Mouse (Mus musculus) megakaryocyte progenitor cell, adult 5-6 weeks (primary cell): ENCODE data around the gene Nfya. TPM values are rescaled to one million over a fixed set of nuclear protein-coding genes. Genes with fewer than 3 reads are reported as not detected.

ENCODE experiments used
- ATAC-seq: replicated peaks from 2 replicates; pipeline ENCODE4 v1.8.0; 2016; ENCODE audit warnings: mild to moderate bottlenecking, moderate TSS enrichment, inconsistent platforms; ENCODE audit not compliant: poor library complexity
- total RNA-seq, 2 experiments: library from RNA; stranded (forward) in 1 of 2; stranded (reverse) in 1 of 2; fragments of 157-497, 149-512 nt in 1 of 2; fragments of 200-1000 nt in 1 of 2; gene quantifications; 2 replicates each; pipeline versions ENCODE4 v1.2.3 to v1.2.4; 2015 to 2017

The Nfya gene
- total RNA-seq, 2 experiments from 2014 or later, result 34.4 to 105 TPM

GRCm38 (mm10) chr17:48431054-48431453, 21.3 kb upstream of the Nfya start:
- ATAC-seq, result no peak

GRCm38 (mm10) chr17:48430394-48430793, 20.7 kb upstream of the Nfya start:
- no peak for ATAC-seq

GRCm38 (mm10) chr17:48427852-48428530, 18.3 kb upstream of the Nfya start:
- ATAC-seq, result peak; percentile 35

DNA sequence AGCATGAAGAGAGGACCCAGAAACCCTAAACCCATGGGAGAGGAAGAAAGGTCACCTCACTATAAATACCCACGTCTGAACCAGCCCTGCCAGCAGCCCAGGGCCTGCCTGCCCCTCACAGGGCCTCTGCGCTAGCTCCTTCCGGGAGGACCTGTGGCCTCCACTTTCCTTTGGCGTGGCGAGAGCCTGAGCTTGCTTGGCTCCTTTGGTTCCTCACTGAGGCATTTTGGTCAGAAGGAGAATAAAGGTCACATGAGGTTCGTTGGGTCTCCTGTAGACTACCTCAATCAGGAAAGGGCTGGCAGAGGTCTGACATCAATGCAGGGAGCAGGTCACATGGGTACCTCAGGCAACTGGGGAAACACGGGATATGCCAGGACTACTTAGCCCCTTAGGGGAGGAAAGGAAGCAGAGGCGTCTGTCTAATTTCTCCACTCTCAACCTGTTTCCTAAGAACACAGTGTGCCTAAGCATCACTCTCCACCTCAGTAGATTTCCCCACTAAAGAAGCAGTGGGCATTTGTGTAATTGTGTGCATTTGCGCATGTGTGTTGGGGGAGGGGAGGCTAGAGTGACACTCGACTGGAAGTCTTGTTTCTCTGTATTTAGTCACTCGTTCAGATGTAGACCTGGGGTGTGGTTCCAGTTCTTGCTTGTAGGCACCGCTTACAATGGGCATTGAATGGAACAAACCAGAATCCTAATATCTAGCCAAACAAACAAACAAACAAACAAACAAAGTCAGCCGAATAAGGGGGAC, 17.5 kb upstream of the Nfya start:
- no peak for ATAC-seq

- peak; percentile 85 for ATAC-seq
Measured at GRCm38 (mm10) chr17:48425823-48426612, 16.3 kb upstream of the Nfya start.

DNA sequence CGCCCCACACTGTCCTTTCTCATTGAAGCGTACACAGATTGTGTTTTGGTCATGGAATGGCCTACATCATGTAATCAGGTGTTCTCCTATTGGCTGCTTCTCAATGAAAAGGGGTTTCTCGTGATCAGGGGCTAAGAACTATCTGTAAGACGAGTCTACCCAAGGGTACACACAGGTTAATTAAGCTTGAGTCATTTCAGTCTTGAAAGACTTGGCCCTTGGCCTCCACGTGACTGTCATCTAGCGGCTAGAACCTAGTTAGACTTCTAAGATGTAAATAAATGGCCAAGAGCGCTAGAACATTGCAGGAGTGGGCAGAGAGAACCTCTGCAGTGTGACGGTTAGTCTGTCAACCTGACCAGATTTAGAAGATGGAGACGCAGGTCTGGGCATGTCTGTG, 14.5 kb upstream of the Nfya start:
- ATAC-seq, result no peak

DNA sequence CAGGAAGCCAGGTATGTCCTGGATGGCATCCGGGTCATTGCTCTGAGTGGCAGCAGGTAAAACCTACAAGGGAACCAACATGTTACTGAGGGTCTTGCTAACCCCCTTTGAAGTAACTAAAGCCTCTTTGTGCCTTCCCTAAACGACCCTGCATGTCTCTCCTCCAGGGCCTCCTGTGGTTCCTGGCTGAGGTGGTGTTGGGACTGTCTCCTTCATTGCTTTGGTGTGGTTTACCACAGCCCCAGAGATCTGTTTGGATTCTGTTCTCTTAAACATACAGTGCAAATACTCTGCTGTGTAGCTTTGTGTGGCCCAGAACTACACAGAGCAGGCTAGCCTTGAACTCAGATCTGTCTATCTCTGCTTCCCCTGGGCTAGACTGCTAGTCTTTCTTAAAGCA, 9.9 kb upstream of the Nfya start:
- ATAC-seq, result no peak

DNA sequence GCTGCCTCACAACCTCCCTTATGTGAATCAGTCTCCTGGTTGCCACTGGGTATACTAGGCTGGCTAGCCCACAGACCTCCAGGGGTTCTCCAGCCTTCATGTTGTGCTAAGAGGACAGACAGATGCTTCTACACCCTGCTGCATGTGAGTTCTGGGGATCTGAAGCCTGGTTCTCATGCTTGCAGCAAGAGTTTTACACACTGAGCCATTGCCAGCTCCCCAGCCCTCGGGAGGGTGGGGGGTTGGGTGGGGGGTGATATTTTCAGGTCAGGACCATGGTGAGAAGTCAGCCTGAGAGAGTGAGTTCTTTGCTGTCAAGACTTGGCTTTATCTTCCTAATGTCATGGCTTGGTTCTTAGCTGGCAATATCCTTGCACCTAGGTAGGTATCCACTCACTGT, 9.1 kb upstream of the Nfya start:
- ATAC-seq, result no peak

DNA sequence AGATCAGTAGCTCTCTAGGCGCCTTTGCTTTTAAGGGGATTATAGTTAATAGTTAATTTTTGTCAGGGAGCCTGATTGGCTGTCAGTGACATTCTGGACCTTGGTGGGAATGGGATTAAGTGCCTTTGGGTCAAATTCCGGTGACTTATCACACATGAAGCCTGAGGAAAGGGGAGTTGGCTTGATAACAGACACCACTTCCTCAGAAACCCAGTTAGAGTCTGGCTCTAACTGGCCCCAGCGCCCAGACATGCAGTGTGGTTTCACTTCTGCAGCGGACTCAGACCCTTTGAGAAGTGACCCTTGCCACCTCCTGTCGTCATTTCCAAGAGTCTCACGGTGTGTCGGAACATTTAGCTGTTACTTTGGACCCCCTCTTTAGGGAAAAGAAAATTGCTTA, 8.5 kb upstream of the Nfya start:
- ATAC-seq, result peak; percentile 75

DNA sequence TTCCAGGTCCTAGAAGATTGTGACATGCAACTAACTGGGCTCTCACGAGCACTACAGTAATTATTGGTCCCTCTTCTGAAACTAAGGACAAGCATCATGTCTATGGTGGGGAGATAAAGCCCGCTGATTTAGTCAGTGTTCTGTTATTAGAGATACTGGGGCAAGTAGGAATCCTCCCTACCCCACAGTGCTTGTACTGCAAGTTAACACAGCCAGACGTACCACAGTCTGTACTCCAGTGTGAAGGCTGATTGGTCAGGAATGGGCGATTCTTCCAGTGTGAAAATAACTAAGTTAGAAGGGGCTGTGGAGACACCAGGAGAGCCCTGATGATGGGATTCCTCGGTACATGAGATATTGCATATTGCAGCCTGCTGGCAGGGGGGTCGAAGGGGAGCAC, 7.8 kb upstream of the Nfya start:
- peak; percentile 47 for ATAC-seq

DNA sequence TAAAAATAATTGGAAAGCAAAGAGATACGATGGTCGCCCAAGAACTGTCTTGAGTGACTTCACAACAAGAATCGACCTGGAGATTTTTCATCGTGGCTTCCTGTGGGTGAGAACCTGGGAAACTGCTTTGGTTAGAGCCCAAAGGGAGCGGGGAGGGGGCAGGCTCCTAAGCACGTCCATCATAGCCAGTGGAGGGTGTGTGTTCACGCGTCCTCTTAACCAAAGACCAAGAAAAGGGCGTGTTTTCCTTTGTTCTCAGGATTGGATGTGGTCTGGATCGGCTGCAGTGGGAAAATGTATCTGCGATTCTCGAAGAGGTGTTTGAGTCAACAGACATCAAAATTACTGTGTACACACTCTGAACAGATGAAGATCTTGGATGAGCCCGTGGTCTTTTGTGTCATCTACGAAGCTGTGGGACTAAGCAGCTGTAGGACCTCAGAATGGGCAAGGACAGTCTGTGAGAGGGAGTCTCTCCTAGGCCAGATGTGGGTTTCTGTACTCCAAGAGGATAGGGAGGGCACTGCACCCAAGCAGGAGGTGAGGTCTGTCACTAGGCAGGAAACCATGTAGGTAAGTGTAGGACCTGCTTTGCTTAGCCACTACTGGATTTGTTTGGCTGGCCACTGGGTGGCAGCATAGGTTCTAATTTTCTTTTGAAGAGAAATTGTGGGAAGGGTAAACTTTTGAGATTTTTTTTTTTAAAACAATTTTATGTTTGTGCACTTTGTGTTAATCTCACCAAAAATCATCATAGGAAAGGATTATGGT, 6.9 kb upstream of the Nfya start:
- peak; percentile 81 for ATAC-seq

GRCm38 (mm10) chr17:48416011-48416410, 6.3 kb upstream of the Nfya start:
- ATAC-seq, result no peak

DNA sequence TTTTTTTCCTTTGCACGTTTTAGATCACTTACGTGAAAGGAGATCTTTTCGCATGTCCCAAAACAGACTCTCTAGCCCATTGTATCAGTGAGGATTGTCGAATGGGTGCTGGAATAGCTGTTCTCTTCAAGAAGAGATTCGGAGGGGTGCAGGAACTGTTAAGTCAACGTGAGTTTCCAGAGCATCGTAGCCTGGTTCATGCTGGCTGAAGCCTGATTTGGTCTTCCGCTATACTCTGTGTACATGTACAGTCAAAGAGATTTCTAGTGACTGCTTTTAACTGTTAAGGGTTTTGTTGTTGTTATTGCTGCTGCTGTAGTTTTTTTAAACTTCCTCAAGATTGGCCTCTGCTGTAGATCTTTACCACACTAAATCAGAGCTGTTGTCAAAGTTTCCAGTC, 1.5 kb upstream of the Nfya start:
- ATAC-seq, result no peak

DNA sequence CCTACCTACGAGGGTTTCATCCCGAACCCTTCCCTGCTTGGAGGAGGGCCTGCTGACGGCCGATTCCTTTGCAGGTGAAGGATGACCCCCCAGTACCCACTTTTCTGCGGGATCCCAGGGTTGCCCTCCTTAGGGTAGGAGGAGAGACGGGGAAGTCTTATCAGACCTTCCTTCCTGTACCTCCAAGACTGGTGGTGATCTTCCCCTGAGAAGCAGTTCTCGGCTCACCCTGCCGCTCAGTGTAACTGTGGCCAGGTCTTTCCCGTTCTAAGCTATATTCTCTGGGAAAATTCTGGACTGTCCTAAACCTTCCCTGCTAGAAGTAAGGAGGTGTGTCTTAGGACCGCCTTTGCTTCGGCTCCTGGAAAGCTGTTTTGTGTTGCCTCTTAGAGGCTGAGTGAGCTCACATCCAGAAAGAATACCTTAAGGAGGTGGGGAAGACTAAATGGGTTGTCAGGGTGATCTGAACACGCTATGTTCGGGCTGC, 636 bp upstream of the Nfya start:
- peak; percentile 17 for ATAC-seq

- peak; percentile 45 for ATAC-seq
Measured at GRCm38 (mm10) chr17:48408526-48409291, 997 bp downstream of the Nfya start.

DNA sequence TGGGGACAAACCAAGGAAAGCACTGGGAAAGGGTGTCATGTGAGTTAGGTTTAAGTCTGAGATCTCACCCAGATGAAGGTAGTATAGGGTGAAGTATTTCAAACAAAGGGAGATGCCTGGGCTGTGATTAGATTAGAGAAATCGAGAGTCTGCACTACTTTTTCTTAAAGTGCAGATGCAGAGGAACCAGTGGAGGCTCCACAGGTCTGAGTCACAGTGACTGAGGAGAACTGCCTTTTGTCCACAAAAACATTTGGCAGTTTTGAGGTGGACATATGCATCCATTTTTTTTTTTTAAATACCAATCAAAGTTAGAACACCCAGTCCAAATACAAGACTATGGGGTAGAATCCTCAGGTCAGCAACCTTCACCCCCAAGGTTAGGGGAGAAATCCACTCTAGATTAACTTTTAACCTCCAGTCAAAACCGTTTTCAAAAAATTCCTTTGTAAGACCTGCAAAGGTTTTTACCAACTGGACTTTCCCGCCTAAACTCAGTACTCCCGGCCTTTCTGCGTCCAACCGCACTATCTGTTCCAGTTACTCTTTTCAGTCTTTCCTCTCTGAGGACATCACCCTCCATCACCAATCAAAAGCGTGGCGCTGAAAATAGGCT, 1.7 kb downstream of the Nfya start:
- ATAC-seq, result no peak

- no peak for ATAC-seq
Measured at GRCm38 (mm10) chr17:48407154-48407553, 2.6 kb downstream of the Nfya start.

DNA sequence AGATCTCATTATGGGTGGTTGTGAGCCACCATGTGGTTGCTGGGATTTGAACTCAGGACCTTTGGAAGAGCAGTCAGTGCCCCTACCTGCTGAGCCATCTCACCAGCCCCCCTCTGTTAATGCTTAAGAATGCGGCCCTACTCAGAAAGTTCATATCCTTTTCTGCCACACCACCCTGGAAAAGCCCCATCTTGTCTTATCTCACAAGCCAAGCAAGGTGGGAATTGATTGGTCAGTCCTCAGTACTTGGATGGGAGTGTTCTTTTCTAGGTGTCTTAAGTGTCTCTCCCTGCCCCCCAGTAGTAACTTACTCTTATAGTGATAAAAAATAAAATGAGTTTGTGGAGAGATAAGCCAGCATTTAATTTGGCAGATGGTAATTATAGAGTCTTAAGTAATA, 5.0 kb downstream of the Nfya start:
- peak; percentile 12 for ATAC-seq

DNA sequence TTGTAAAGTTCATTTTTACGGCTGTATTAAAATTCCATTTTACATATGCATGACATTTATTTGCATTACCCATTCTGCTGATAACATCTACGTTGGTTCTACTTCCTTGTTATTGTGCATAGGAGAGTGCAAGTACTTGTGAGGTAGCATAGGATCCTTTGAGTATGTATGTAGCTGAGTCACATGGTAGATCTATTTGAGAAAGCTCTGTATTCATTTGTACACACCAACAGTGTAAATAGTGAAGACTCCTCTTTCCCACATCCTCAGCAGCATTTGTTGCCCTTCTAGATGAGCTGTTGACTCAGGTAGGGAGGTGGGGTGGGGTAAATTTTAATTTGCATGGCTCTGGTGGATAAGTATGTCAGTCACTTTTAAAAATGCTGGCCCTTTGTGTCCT, 5.9 kb downstream of the Nfya start:
- no peak for ATAC-seq

DNA sequence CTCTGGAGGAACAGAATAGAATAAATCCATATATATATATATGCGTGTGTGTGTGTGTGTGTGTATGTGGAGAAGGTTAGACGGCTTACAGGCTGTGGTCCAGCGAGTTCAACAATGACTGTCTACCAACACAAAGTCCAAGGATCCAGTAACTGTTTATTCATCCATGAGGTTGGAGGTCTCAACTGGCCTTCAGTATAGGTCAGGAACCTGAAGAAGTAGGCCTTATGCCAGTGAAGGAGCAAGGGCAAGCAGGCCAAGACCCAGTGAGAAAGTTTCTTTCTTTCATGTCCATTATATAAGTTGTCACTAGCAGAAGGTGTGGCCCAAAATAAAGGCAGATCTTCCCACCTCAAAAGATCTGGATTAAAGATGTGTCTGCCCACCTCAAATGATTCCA, 7.0 kb downstream of the Nfya start:
- ATAC-seq, result no peak
